Mouse (Mus musculus) heart, adult 8-10 months (tissue): ENCODE results near the gene Rnf123. TPM values are rescaled to one million over a fixed set of nuclear protein-coding genes. Genes with fewer than 3 reads are reported as not detected.

Experiments
- DNase-seq: peaks from one replicate; pipeline ENCODE4 v3.0.0; 2022; ENCODE audit warnings: low spot score
- total RNA-seq, 4 experiments: library from RNA; stranded (reverse); gene quantifications; 2 replicates each; pipeline ENCODE4 v1.2.4; 2022

Gene Rnf123
- total RNA-seq, 4 experiments from 2014 or later = 103 to 132 (median 110) TPM

DNA sequence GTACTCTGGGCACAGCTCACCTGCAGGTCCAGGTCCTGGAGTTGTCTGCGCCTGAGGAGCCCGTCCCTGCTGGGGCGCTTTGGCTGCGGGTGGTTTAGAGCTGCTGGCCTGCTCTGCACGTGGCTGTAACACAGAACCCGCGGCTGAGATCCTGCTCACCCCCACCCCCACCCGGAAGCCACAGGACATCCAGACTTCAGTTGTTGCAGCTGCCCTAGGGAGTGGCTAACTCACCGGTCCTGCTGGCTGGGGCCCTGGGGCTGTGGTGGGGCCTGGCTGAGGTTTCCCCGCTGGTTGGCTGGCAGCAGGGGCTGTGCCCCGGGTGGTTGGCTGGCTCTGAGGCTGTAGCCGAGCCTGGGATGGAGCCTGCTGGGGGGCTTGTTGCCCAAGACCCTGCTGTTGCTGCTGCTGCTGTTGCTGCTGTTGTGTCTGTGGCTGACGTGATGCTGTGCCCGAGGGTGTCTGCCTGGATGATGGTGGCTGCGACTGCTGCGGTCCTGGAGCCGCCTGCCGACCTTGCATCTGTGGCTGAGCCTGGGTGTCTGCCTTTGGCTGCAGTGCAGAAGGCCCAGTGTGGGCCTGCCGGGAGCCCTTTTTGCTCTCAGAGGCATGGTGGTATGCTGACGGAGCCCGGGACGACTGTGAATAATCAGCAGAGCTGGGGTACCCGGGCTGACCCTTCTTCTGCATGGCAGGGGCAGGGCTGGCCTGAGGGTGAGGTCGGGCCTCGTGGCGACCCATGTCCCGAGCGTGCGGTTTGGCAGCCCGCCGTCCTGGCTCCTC lies 21.8 kb upstream of the Rnf123 start:
- DNase-seq = no peak

DNA sequence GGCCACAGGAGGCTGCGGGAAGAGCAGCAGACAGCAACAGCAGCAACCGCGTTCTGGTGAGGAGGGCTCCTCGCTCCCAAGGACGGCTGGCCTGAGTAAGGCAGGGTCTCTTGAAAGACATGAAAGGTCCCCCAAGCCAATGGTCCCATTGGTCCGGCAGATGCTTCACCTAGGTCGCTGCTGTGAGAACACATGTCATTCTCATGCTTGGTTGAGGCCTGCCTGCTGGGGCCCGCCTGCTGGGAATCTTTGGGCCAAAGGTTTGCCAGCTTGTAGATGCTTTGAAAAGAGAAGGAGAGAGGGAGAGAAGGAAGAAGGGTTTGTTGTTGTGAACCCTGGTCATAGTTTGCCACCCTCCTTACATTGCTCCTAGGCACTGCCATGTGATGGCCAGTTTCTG lies 16.5 kb upstream of the Rnf123 start:
- no peak for DNase-seq

DNA sequence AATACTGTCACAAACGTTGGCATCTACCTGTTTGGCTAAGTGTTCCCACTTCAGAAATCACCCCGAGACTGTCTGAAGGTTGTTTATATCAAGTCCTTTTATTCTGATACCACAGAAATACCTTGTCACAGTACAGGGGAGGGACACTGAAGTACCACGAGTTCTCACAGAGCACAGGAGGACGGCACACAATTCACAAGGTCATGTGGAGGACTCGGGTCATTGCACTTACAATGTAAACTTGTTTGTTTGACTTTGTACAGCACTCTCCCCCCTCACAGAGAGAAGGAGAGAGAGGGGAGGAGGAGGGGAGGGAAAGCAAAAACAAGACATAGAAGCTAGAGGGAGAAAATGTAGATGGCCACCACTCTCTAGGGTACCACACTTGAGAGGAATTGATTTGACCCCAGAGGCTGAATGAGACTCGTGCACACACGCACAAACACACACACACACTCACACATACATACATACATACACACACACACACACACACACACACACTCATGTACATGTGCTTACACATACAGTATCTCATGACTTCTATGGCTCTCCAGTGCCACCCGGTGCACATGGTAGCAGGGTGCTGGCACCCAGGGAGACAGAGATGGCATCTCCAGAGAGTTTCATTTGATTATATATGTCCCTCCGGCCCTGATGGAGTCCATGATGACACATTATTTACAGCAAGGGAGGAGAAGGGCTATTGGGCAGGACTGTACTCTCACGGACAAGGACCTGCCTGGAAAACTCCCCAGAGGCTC lies 13.0 kb upstream of the Rnf123 start:
- no peak for DNase-seq

DNA sequence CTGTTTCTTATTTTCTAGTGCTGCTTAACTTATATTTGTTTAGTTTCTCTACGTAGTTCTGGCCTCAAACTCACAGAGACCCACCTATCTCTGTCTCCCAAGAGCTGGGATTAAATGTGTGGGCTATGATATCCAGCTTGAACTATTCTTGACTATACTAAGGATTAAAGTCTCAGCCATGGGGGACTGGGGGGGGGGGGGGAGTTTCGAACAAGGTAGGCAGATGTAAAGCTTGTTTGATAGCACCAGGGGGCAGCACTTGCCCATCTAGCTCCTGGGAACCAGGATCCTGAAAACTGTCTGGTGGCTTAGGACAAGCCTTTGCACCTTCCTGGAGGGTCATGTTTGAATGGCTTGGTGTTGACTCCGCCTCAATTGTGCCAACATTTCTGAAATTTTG lies 12.4 kb upstream of the Rnf123 start:
- DNase-seq = peak; percentile 60

GRCm38 (mm10) chr9:108094998-108095411 lies 11.9 kb upstream of the Rnf123 start:
- peak; percentile 29 for DNase-seq

- peak; percentile 94 for DNase-seq
These were observed 11.2 kb upstream of the Rnf123 start, which contains the start of gene Apeh for GRCm38 (mm10) chr9:108094184-108094941. Gene Apeh, minus strand, starts transcription at chr9:108094606.

GRCm38 (mm10) chr9:108093586-108093985 lies 10.4 kb upstream of the Rnf123 start:
- no peak for DNase-seq

GRCm38 (mm10) chr9:108090611-108091120 lies 7.5 kb upstream of the Rnf123 start:
- no peak for DNase-seq

DNA sequence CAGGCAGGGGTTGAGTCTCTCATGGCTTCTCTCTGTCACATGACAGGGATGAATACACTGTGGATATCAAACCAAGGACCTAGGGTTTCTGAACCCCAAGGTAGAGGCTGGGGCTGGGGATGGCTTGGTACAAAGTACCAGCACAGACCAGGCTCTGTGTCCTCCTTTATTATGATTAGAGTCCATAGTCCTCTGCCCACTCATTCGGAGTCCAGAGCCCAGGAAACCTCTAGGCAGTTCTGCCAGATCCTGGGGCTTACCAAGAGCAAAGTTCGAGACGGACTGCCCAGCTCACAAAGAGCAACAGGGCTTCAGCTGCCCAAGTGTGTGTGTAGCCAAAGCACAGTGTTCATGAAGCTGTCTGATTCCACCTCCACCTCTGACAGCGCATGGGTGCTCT lies 2.1 kb upstream of the Rnf123 start:
- DNase-seq = no peak

DNA sequence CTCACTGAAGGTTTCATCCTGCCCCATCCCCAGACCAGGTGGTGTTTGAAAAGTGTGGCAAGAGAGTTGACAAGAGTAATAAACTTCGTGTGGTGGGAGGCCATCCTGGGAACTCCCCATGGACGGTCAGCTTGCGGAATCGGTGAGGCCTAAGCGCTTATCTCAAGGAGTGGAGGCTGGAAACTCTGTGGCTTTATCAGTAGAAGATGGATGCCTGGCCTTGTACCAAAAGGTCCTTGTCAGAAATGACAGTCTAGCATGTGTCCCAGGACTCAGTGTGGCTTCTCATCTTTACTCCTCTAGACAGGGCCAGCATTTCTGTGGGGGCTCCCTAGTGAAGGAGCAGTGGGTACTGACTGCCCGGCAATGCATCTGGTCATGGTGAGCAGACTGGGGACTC lies 415 bp upstream of the Rnf123 start:
- no peak for DNase-seq

GRCm38 (mm10) chr9:108082549-108082948 lies 597 bp downstream of the Rnf123 start:
- no peak for DNase-seq

GRCm38 (mm10) chr9:108080168-108080567 lies 3.0 kb downstream of the Rnf123 start, which contains the start of gene Mst1:
Gene Mst1, plus strand, starts transcription at chr9:108080436.
- DNase-seq = no peak

- no peak for DNase-seq
These were observed 9.8 kb downstream of the Rnf123 start for GRCm38 (mm10) chr9:108073141-108073930.

- no peak for DNase-seq
These were observed 10.6 kb downstream of the Rnf123 start for GRCm38 (mm10) chr9:108072481-108072924.

DNA sequence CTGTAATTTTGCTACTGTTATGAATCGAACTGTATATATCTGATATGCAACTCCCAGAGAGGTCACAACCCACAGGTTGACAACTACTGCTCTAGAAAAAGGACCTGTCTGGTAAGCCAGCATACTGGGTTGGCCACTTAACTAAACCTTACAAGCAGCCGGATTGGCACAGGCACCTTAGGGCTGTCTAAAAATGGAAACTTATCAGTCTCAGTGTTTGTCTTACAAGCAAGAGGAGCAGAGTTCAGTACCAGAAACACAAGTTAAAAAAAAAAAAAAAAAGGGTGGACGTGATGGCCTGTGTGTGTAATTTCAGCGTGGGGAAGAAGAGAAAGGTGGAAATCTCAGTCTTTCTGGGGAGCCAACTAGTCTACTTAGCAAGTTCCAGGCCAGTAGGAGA lies 11.3 kb downstream of the Rnf123 start:
- no peak for DNase-seq

- DNase-seq = no peak
These were observed 13.6 kb downstream of the Rnf123 start for GRCm38 (mm10) chr9:108069529-108069928.

DNA sequence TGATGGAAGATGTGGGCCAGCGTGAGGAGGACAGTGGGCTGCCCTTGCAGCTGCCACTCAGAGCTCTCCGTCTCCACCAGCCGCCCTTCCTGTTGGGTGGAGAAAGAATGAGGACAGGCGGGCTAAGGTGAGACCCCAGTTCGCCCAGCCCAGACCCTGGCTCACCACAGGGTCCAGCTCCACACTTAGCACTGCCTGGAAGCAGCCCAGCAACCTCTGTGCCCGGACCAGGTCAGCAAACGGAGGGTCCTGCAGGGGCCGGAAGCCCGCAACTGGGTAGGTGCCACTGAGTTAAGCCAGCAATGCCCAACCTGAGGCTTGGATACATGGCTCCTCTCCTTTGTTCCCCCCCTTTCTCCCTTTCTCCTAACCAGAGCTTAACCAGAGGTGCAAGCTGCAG lies 14.1 kb downstream of the Rnf123 start:
- DNase-seq = no peak

DNA sequence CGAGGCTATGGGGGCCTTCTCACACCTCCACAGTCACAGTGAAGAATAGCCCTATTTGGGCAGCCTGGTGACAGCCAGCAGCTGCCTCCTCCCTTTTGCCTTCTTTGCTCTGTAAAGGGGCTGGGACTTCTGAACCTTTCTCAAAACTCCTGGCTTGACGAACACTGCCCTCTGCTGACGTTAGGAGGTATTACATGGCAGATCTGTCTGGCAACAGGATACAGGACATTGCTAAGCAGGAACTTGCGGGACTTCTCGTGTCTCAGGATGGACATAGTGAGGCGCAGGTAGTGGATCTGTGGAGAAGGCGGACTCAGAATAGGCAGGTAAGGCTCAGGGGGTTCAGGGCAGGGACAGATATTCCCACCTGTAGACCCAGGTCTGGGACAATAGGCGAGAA lies 15.2 kb downstream of the Rnf123 start:
- peak; percentile 90 for DNase-seq

DNA sequence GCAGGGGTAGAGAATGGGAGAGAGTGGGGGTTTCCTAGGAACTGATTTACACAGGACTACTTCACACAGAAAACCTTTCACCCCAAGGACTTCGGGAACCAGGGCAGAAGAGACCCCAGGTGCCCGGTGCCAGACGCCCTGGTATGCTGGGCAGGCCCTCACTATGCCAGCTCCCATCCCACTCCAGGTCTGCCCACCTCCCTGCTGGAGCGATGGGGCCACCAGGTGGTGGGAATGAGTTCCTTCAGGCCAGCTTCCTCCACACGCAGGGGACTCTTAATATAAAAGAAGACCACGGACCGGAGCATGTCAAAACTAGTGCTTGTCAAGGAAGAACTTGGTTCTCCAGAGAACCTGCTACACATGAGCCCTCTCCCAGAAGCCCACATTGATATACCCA lies 15.9 kb downstream of the Rnf123 start:
- DNase-seq = no peak

GRCm38 (mm10) chr9:108065491-108066011 lies 17.6 kb downstream of the Rnf123 start:
- DNase-seq = peak; percentile 49

GRCm38 (mm10) chr9:108063361-108063760 lies 19.8 kb downstream of the Rnf123 start:
- no peak for DNase-seq
